Mouse (Mus musculus): ENCODE results near the gene Swsap1. TPM values are rescaled to one million over a fixed set of nuclear protein-coding genes. Genes with fewer than 3 reads are reported as not detected.

Gene Swsap1
- polyA plus RNA-seq, 1 experiment from 2014 or later: 22.5 TPM

DNA sequence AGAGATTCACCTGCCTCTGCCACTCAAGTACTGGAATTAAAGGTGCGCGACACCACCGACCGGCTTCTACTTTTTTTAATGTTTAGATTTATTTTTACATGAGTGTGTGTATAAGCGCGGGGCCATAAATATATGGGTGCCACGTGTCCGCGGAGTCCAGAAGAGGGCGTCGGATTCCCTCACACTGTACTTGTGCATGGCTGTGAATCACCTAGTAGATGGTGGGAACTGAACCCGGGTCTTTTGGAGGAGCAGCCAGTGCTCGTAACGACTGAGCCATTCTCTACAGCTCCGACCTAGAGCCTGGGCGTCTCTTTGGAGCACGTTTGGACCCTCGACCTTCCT, 358 bp upstream of the Swsap1 start:
- Histone ChIP-seq H3K9ac (ENCODE audit: low read length) (peak overlapping the region; percentile 53), H3K9me3 (ENCODE audit: control insufficient read depth, low read length) (no peaks in the 10 kb centered on the region)
- 2% methylated on average over 18 of the region's 18 CpGs for whole genome bisulfite sequencing

DNA sequence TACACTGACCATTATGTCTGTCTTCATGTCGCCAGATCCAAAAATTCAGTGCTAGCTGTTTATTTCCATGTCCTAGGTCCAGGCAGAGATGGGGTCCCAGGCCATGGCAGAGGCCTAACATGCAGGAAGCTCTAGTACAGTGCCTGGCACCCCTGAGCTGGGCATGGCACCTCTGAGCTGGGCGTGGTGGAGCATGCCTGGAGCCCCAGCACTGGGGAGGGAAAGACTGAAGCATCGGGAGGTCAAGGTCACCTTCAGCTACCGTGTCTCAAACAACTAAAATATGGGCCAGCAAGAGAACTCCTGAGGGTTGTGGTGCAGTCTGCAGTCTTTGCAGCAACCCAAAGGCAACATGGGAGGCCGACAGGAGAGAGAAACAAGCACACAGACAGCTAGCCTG, 2.8 kb downstream of the Swsap1 start:
- ATAC-seq (ENCODE audit: insufficient read depth, low FRiP score, low TSS enrichment): no peak
- DNase-seq (ENCODE audit: low spot score): no peak
- no peak overlapping the region for H3K4me2 ChIP-seq (ENCODE audit: low read depth)
- no peak overlapping the region for H3K9ac ChIP-seq (ENCODE audit: low read length)
- 82% methylated on average over 5 of the region's 5 CpGs for WGBS
- H3K9me3 ChIP-seq (ENCODE audit: control insufficient read depth, low read length): no peaks in the 10 kb centered on the region
- H3K4me3 ChIP-seq (ENCODE audit: low read depth, low read length): no peak overlapping the region
- H3K4me1 ChIP-seq (ENCODE audit: control insufficient read depth, insufficient read depth, low read length): peaks cover 9% of the 10 kb centered on the region; the same call in 1 of the 2 replicates
- no peak overlapping the region for H3K27ac ChIP-seq (ENCODE audit: low read depth, low read length)
- peaks cover 36% of the 10 kb centered on the region for H3K27me3 ChIP-seq (ENCODE audit: control insufficient read depth, insufficient read depth, low read length)
- H3K36me3 ChIP-seq (ENCODE audit: control insufficient read depth, insufficient read depth, low read length): no peaks in the 10 kb centered on the region

More for the DNA sequence above, 358 bp upstream of the Swsap1 start:
- Histone ChIP-seq H3K27me3 (ENCODE audit: control insufficient read depth, insufficient read depth, low read length) (peaks cover 9% of the 10 kb centered on the region), H3K36me3 (ENCODE audit: control insufficient read depth, insufficient read depth, low read length) (no peaks in the 10 kb centered on the region), H3K27ac (ENCODE audit: low read depth, low read length) (0 out of 2 replicates have a peak overlapping the region, but pooled peaks have one; percentile 49), H3K4me2 (ENCODE audit: low read depth) (peak overlapping the region; percentile 54), H3K4me3 (ENCODE audit: low read depth, low read length) (peak overlapping the region; percentile 64), H3K4me1 (ENCODE audit: control insufficient read depth, insufficient read depth, low read length) (peaks cover 5% of the 10 kb centered on the region; the same call in 1 of the 2 replicates)
- ATAC-seq (ENCODE audit: insufficient read depth, low FRiP score, low TSS enrichment): peak; percentile 61
- no peak for DNase-seq (ENCODE audit: low spot score)

DNA sequence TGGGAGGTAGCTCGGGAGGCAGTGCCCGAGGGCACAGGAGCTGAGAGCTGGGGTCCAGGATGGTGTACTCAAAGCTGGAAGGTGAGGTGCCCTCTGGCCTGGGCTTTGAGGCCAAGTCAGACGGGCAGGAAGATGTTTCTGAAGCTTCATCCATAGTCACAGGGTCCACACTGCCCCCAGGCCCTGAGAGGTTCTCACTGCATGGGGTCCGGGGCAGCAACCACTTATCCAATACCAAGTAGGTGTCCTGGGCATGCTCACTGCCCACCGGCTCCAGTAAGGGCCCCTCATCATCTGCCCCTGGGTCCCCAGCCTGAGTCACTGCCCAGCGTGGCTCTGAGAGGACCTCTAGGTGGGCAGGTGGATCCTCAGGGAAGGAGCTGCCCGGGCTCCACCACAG, 3.7 kb downstream of the Swsap1 start:
- WGBS: 93% methylated on average over 7 of the region's 7 CpGs
- no peak overlapping the region for H3K27ac ChIP-seq (ENCODE audit: low read depth, low read length)
- no peak overlapping the region for H3K4me3 ChIP-seq (ENCODE audit: low read depth, low read length)
- H3K36me3 ChIP-seq (ENCODE audit: control insufficient read depth, insufficient read depth, low read length): no peaks in the 10 kb centered on the region
- no peaks in the 10 kb centered on the region for H3K9me3 ChIP-seq (ENCODE audit: control insufficient read depth, low read length)
- ATAC-seq (ENCODE audit: insufficient read depth, low FRiP score, low TSS enrichment): no peak
- H3K4me2 ChIP-seq (ENCODE audit: low read depth): no peak overlapping the region
- DNase-seq (ENCODE audit: low spot score): no peak
- peaks cover 9% of the 10 kb centered on the region; the same call in 1 of the 2 replicates for H3K4me1 ChIP-seq (ENCODE audit: control insufficient read depth, insufficient read depth, low read length)
- peaks cover 38% of the 10 kb centered on the region for H3K27me3 ChIP-seq (ENCODE audit: control insufficient read depth, insufficient read depth, low read length)
- H3K9ac ChIP-seq (ENCODE audit: low read length): no peak overlapping the region

DNA sequence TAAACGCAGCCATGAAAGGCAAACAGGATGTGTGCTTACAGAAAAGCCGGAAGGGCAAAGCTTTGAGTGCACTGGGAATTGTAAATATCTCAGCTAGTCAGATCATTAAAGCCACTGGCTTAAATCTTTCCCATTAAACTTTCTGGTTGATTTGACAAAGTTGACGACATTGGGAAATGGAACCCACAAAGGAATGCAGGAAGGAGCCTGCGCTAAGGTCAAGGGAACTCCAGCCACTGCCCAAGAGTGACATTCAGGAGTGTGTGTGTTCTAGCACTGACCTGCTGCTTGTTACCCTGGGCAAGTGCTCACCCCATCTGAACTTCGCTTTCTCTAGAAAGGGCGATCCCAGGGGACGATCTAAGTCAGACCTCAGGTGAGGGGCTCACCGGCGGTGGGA, 4.6 kb downstream of the Swsap1 start:
- 52% methylated on average over 9 of the region's 9 CpGs for WGBS
- no peak overlapping the region for H3K4me2 ChIP-seq (ENCODE audit: low read depth)
- no peak for ATAC-seq (ENCODE audit: insufficient read depth, low FRiP score, low TSS enrichment)

DNA sequence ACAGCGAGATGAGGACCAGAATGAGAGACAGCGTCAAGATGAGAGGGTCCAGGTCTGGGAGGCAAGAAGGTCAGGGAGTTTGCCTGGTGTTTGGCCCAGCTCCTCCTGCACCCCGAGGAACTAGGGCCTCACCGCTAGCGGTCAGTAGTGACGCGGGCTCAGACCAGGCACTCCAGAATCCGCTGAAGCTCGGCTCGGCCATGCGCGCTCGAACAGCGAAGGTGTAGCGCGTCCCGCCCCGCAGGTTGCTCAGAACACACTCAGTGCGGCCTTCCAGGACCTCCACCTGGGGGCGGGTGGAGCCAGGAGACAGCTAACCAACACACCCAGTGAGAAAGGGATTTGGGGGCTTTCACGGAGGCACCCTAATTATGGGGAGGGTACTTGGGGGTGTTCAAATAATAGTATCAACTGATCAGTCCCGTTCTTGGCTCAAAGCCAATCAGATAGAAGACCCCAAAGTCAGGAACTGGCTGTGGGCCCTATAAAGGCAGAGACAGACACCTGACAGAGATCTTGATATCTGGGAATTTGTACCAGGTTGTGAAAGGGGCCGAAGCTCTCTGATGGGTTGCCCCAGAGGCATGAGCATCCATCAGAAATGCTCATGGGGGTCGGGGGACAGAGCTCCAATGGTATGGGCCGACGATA, 5.1 kb downstream of the Swsap1 start:
- no peak overlapping the region; the same call in 1 of the 2 replicates for H3K4me3 ChIP-seq (ENCODE audit: low read depth, low read length)
- peaks cover 9% of the 10 kb centered on the region; the same call in 1 of the 2 replicates for H3K4me1 ChIP-seq (ENCODE audit: control insufficient read depth, insufficient read depth, low read length)
- ATAC-seq (ENCODE audit: insufficient read depth, low FRiP score, low TSS enrichment): no peak
- 7% methylated on average over 26 of the region's 26 CpGs for WGBS
- H3K9ac ChIP-seq (ENCODE audit: low read length): no peak overlapping the region
- no peak for DNase-seq (ENCODE audit: low spot score)
- H3K4me2 ChIP-seq (ENCODE audit: low read depth): peak overlapping the region; percentile 71
- H3K36me3 ChIP-seq (ENCODE audit: control insufficient read depth, insufficient read depth, low read length): no peaks in the 10 kb centered on the region
- peaks cover 38% of the 10 kb centered on the region for H3K27me3 ChIP-seq (ENCODE audit: control insufficient read depth, insufficient read depth, low read length)
- no peaks in the 10 kb centered on the region for H3K9me3 ChIP-seq (ENCODE audit: control insufficient read depth, low read length)
- H3K27ac ChIP-seq (ENCODE audit: low read depth, low read length): no peak overlapping the region

More for the DNA sequence above, 4.6 kb downstream of the Swsap1 start:
- H3K9ac ChIP-seq (ENCODE audit: low read length): no peak overlapping the region
- no peak for DNase-seq (ENCODE audit: low spot score)
- no peak overlapping the region for H3K4me3 ChIP-seq (ENCODE audit: low read depth, low read length)
- no peaks in the 10 kb centered on the region for H3K9me3 ChIP-seq (ENCODE audit: control insufficient read depth, low read length)
- H3K36me3 ChIP-seq (ENCODE audit: control insufficient read depth, insufficient read depth, low read length): no peaks in the 10 kb centered on the region
- H3K27ac ChIP-seq (ENCODE audit: low read depth, low read length): no peak overlapping the region
- peaks cover 38% of the 10 kb centered on the region for H3K27me3 ChIP-seq (ENCODE audit: control insufficient read depth, insufficient read depth, low read length)
- peaks cover 9% of the 10 kb centered on the region; the same call in 1 of the 2 replicates for H3K4me1 ChIP-seq (ENCODE audit: control insufficient read depth, insufficient read depth, low read length)

DNA sequence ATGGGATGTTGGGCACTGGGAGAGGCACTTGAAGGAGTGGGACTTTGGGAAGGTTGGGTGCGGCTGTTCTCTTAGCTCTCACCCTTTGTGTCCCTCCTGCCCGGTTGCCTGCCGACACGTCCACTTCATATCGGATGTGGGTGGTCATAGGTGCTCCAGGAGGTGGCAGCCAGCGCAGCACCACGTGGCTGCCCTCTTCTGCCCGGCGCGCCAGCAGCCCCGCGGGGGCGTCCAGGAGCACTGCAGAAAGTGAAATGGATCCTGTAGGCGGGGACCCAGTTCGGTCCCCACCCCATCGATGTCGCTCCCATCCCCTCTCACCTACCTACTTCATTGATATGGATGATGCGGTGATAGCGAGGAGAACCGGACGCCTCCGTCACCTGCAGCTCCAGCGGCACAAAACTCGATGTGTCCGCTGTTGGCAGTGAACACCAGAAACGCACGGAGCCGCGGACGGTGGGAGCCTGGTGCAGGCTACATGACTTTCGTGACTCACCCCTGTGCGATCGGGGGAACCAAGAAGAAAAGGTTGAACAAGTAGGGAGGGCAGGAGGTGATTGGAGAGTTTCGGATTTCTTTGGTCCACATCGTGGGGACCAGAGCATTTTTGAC, 5.9 kb downstream of the Swsap1 start:
- no peaks in the 10 kb centered on the region for H3K36me3 ChIP-seq (ENCODE audit: control insufficient read depth, insufficient read depth, low read length)
- H3K4me2 ChIP-seq (ENCODE audit: low read depth): peak overlapping the region; percentile 71
- no peaks in the 10 kb centered on the region for H3K9me3 ChIP-seq (ENCODE audit: control insufficient read depth, low read length)
- H3K27ac ChIP-seq (ENCODE audit: low read depth, low read length): no peak overlapping the region
- ATAC-seq (ENCODE audit: insufficient read depth, low FRiP score, low TSS enrichment) (no peak), DNase-seq (ENCODE audit: low spot score) (no peak)
- peaks cover 7% of the 10 kb centered on the region; the same call in 1 of the 2 replicates for H3K4me1 ChIP-seq (ENCODE audit: control insufficient read depth, insufficient read depth, low read length)
- 2% methylated on average over 35 of the region's 35 CpGs for WGBS
- H3K27me3 ChIP-seq (ENCODE audit: control insufficient read depth, insufficient read depth, low read length): peaks cover 38% of the 10 kb centered on the region
- H3K9ac ChIP-seq (ENCODE audit: low read length): peak overlapping the region; percentile 11; the same call in 1 of the 2 replicates
- peak overlapping the region; percentile 36 for H3K4me3 ChIP-seq (ENCODE audit: low read depth, low read length)

DNA sequence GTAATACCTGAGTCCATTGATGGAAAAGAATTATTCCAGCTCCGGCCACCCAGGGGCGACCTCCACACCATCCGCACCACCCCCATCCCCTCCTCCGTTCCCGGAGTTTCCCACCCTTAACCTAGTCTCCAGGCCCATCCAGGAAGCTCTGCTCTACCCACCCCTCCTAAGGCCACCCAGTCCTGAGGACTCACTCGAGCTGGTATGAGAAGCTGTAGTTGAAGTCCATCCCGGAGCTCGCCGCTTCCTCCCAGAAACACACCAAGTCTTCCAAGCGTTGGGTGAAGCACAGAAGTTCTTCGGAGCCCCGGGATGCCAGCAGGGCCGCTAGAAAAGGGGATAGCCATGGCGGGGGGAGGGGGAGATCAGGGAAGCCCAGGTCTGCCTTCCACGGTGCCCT, 6.5 kb downstream of the Swsap1 start:
- H3K4me1 ChIP-seq (ENCODE audit: control insufficient read depth, insufficient read depth, low read length): peaks cover 5% of the 10 kb centered on the region; the same call in 1 of the 2 replicates
- peak overlapping the region; percentile 71 for H3K4me2 ChIP-seq (ENCODE audit: low read depth)
- H3K9me3 ChIP-seq (ENCODE audit: control insufficient read depth, low read length): no peaks in the 10 kb centered on the region
- 0 out of 2 replicates have a peak overlapping the region, but pooled peaks have one; percentile 11 for H3K9ac ChIP-seq (ENCODE audit: low read length)
- H3K4me3 ChIP-seq (ENCODE audit: low read depth, low read length): peak overlapping the region; percentile 36
- no peak for DNase-seq (ENCODE audit: low spot score)
- H3K36me3 ChIP-seq (ENCODE audit: control insufficient read depth, insufficient read depth, low read length): no peaks in the 10 kb centered on the region
- H3K27ac ChIP-seq (ENCODE audit: low read depth, low read length): no peak overlapping the region
- ATAC-seq (ENCODE audit: insufficient read depth, low FRiP score, low TSS enrichment): no peak
- peaks cover 38% of the 10 kb centered on the region for H3K27me3 ChIP-seq (ENCODE audit: control insufficient read depth, insufficient read depth, low read length)
- WGBS: under 1% methylated on average over 15 of the region's 15 CpGs

DNA sequence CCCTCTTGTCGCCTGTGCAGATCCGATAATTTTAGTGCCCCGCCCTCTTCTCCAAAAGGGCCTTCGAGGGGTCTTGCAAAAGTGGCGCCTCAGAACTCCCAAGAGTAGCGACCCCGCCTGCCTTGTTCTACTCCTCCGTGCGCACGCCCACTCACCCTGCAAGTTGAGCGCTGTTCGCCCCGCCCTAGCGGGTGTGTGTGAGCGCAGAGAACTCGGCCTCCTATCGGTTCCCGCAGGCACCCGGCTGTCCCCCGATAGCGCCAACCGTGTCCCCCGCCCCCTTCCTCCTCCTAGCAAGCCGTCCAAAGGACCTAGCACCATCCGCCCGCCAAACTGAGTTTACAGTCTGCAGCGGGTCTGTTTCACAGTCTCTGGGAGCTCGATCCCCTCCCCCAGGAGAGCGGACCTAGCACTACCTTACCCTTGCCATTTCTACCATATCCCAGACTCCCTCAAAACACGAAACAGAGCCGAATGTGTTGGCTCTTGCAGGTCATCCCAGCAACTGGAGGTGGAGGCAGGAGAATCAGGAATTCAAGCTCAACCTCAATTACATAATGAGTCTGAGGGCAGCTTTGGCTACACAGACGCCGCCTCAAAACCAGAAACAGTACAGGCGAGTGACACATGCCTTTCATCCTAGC, 7.0 kb downstream of the Swsap1 start:
- Histone ChIP-seq H3K36me3 (ENCODE audit: control insufficient read depth, insufficient read depth, low read length) (no peaks in the 10 kb centered on the region), H3K27ac (ENCODE audit: low read depth, low read length) (no peak overlapping the region), H3K9me3 (ENCODE audit: control insufficient read depth, low read length) (no peaks in the 10 kb centered on the region), H3K9ac (ENCODE audit: low read length) (no peak overlapping the region; the same call in 1 of the 2 replicates), H3K4me1 (ENCODE audit: control insufficient read depth, insufficient read depth, low read length) (peaks cover 5% of the 10 kb centered on the region; the same call in 1 of the 2 replicates), H3K27me3 (ENCODE audit: control insufficient read depth, insufficient read depth, low read length) (peaks cover 38% of the 10 kb centered on the region), H3K4me3 (ENCODE audit: low read depth, low read length) (peak overlapping the region; percentile 36), H3K4me2 (ENCODE audit: low read depth) (peak overlapping the region; percentile 71)
- 4% methylated on average over 33 of the region's 34 CpGs for WGBS
- ATAC-seq (ENCODE audit: insufficient read depth, low FRiP score, low TSS enrichment) (peak; percentile 71; the same call in 1 of the 2 replicates), DNase-seq (ENCODE audit: low spot score) (peak; percentile 75)

Data from neural tube, embryonic 11.5 days (tissue).